Mouse (Mus musculus) kidney, postnatal 10 days (tissue): ENCODE results near the gene H2afy2.

Experiments used
- DNase-seq: peaks from one replicate; pipeline ENCODE4 v3.0.0; 2021; ENCODE audit warnings: mixed read lengths

The H2afy2 gene

GRCm38 (mm10) chr10:61720331-61720730, 63.6 kb downstream of the H2afy2 start:
- DNase-seq: no peak

DNA sequence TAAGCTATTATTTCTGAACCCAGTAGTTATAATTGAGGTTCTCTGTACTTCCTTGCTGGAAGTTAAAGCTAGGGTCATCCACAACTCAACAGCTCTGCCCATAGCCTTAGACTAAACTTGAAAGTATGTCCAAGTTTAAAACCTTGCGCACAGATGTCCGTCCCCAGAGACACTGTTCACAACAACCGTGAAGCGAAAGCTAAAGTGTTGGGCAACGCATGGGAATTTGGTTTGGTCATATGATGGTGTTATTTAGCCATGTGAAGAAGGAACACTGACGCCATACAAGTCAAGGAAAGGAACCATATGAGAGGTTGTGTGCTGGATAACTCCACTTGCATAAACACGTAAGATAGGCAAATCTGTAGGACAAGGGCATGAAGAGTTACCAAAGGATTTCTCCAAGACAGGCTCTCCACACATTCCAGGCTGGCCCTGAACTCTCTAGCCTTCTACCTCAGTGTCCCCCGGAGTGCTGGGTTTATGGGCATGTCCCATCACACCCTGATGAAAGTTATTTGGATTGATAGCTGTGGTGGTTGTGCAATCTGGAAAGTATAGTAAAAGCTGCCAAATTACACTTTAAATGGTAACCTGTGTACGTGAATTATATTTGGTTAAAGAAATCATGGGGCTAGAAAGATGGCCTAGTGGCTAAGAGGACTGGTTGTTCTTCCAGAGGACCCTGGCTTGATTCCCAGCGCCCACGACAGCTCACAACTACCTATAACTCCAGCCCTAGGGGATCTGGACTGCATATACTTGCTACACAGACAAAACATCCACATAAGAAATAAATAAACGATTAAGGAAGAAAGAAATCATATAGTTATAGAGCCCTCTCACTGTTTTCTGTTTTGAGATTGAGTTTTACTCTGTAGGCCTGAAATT, 66.3 kb downstream of the H2afy2 start:
- DNase-seq: no peak

DNA sequence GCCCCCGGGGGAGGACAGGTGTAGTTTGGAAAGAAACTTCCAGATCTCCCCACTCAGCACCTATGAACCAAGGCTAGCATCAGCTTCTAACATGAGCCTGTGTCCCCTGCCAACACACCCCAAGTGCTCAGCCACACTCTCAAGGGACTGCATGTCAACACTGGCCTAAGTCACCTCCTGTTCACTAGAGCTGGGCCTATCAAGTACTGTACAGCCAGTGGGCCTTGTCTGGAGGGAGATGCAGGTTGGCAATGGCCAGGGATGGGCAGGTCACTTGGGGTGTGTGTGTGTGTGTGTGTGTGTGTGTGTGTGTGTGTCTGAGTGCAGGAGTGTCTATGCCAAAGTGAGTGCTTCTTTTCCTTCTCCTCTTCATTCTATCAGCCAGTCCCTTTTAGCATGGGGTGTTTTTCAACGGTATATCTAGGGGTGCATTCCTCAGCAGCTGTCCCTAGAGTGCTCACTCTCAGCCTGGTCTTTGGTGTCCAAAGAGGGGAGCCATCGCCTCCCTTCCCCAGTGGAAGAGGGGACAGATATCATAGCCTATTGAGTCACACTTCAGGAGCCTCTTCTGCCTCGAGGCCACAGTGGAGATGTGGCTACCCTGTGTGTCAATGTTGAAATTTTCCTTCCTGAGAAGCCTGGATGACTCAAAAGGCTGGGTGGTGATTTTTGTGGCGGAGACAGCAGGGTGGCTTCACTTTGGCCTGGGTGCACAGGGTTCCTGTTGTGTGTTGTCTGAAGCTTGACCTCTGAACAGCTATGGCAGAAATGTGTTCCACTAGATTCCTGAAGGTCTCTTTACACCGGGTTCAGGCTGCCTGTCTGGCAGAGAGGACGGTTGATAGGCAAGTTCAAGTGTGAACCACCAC, 67.7 kb downstream of the H2afy2 start:
- no peak for DNase-seq

GRCm38 (mm10) chr10:61715462-61715837, 68.5 kb downstream of the H2afy2 start:
- DNase-seq: no peak

- peak; percentile 84 for DNase-seq
These were observed 69.0 kb downstream of the H2afy2 start, which contains the start of gene Aifm2 for GRCm38 (mm10) chr10:61714771-61715461. Gene Aifm2, plus strand, starts transcription at chr10:61715263.

- no peak for DNase-seq
These were observed 69.8 kb downstream of the H2afy2 start for GRCm38 (mm10) chr10:61714146-61714545.

GRCm38 (mm10) chr10:61713601-61714000, 70.3 kb downstream of the H2afy2 start:
- no peak for DNase-seq

GRCm38 (mm10) chr10:61706412-61707375, 77.3 kb downstream of the H2afy2 start:
- DNase-seq: peak; percentile 74

DNA sequence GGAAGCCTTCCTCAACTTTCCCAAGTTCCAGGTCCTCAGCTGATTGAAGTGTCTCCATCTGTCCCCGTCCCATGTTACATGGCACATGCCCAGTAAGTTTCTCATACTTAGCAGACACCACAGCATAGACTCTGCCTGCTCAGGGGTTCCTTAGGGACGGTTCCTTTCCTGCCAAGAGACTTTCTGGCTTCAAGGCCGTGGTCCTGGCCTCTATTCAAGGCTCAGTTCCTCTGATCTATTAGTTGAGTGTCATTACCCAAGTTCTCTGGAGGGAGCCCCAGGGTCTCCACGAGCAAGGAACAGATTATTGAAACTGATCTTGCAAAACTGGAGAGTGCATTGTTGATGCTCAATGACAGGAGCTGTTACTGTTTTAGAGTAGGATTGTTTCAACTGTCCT, 79.3 kb downstream of the H2afy2 start:
- DNase-seq: no peak

GRCm38 (mm10) chr10:61697028-61697427, 86.9 kb downstream of the H2afy2 start:
- DNase-seq: peak; percentile 81

- peak; percentile 31 for DNase-seq
These were observed 87.5 kb downstream of the H2afy2 start for GRCm38 (mm10) chr10:61696560-61696823.

GRCm38 (mm10) chr10:61695703-61696559, 88.0 kb downstream of the H2afy2 start:
- peak; percentile 45 for DNase-seq

DNA sequence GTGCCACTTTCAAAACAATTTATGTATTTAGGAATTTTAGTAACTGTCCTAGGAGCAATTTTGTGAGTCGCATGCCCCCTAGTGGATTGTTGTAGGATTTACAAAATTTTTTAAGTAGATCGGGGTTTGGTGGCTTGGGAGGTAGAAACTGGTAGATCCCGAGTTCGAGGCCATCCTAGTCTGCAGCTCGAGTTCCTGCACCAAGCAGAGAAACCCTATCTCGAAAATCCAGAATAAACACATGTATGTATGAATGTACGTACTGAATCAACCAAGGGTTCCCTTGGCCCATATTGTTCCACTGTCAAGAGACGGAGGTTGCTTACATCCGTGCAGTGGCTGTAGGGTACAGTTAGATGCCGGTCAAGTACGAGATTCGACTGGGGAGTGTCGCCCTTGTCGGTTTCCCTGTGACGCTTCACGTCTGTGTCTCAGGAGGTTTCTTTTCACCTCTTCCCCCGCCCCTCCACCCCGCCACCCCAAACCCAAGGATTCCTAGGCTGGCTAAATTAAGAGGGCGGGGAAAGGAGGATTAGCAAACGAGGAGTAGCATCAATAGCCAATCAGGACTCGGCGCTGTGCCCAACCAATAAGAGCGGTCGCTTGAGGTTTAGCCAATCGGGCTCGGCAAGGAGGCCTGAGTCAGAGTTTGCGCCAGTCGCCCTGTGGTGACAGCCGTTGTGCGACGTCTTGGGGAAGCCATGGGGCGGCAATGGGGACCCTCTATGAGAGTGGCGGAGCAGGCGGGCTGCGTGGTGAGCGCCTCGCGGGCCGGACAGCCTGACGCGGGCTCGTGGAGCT, 88.9 kb downstream of the H2afy2 start, which contains the start of gene Tysnd1:
Tysnd1 (plus strand) TSS at position 645 of the 801 bp plus-strand sequence.
- DNase-seq: peak; percentile 99

- no peak for DNase-seq
These were observed 90.4 kb downstream of the H2afy2 start for GRCm38 (mm10) chr10:61693563-61693962.

DNA sequence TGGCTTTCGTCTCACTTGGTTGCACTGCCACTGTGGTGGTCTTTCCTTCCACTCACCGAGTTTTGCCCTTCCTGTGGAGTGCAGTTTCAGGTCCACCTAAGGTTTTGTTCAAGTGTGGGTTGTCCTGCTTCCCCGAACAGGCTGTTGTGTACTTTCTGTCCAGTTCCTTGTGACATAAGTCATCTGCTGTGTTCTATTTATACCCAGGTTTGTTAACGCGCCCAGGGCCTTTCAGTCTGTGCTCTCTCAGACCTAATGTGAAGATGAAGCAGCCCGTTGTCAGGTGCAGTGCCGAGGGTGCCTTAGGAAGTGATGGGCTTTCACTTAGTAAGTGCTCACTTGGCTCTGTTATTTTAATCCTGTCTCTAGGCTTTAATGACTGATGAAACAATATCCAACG, 94.5 kb downstream of the H2afy2 start:
- DNase-seq: no peak
